Mouse (Mus musculus) midbrain, embryonic 12.5 days (tissue): Measurements from ENCODE around the gene Smim6. TPM values are rescaled to one million over a fixed set of nuclear protein-coding genes. Genes with fewer than 3 reads are reported as not detected.

Experiments used
- ATAC-seq: fragments of 200-750 bp; cut with Nextera tagmentation; 2 replicates; pipeline ENCODE4 v1.8.0; 2017; ENCODE audit warnings: low read depth, moderate TSS enrichment, moderate library complexity; ENCODE audit not compliant: low FRiP score
- H3K27ac ChIP-seq: fragments of 300-500 bp; sonication (generic); replicated peaks from 2 replicates; pipeline ENCODE4 v1.5.1; 2016; ENCODE audit warnings: mild to moderate bottlenecking
- H3K27me3 ChIP-seq: fragments of 300-500 bp; sonication (generic); 2 replicates; pipeline ENCODE4 v1.6.1; 2016; ENCODE audit warnings: mild to moderate bottlenecking
- H3K36me3 ChIP-seq: fragments of 300-500 bp; sonication (generic); 2 replicates; pipeline ENCODE4 v1.6.1; 2016
- H3K4me1 ChIP-seq: fragments of 300-500 bp; sonication (generic); 2 replicates; pipeline ENCODE4 v1.6.1; 2016
- H3K4me2 ChIP-seq: fragments of 300-500 bp; sonication (generic); replicated peaks from 2 replicates; pipeline ENCODE4 v1.6.1; 2016; ENCODE audit warnings: mild to moderate bottlenecking, moderate library complexity
- H3K4me3 ChIP-seq: fragments of 300-500 bp; sonication (generic); 2 replicates; pipeline ENCODE4 v1.5.1; 2016; ENCODE audit warnings: mild to moderate bottlenecking
- H3K9ac ChIP-seq: fragments of 300-500 bp; sonication (generic); replicated peaks from 2 replicates; pipeline ENCODE4 v1.6.1; 2016; ENCODE audit warnings: mild to moderate bottlenecking, moderate library complexity
- H3K9me3 ChIP-seq: fragments of 300-500 bp; sonication (generic); 2 replicates; pipeline ENCODE4 v1.6.1; 2016; ENCODE audit warnings: mild to moderate bottlenecking
- WGBS: fragments of 180-500 bp; shearing (Covaris S2); methylation state at CpG from one replicate; pipeline ENCODE4 v1.1.7; 2016; 5-methylcytosine and 5-hydroxymethylcytosine counted together
- polyA plus RNA-seq: library from polyadenylated mRNA; unstranded; fragments of >200 nt; fragmentation: Nextera tagmentation; extraction: Ambion mirVana; gene quantifications from 2 replicates; pipeline ENCODE4 v1.2.1, GENCODE M21; 2016

Smim6 gene
- polyA plus RNA-seq, 1 experiment from 2014 or later: 0.98 TPM

- Histone ChIP-seq H3K9me3 (no peaks in the 10 kb centered on the region), H3K4me3 (no peak overlapping the region), H3K9ac (no peak overlapping the region), H3K36me3 (peaks cover 83% of the 10 kb centered on the region), H3K4me1 (peaks cover 18% of the 10 kb centered on the region), H3K4me2 (no peak overlapping the region), H3K27me3 (0 out of 2 replicates have a peak, but pooled peaks cover 13% of the 10 kb centered on the region), H3K27ac (no peak overlapping the region)
- WGBS: 92% methylated on average over 5 of the region's 5 CpGs
- ATAC-seq: no peak
Observed at GRCm38 (mm10) chr11:115954712-115955111, 42.9 kb downstream of the Smim6 start.

GRCm38 (mm10) chr11:115955195-115955858, 43.5 kb downstream of the Smim6 start:
- WGBS: 73% methylated on average over 10 of the region's 10 CpGs
- Histone ChIP-seq H3K27ac (no peak overlapping the region), H3K36me3 (peaks cover 84% of the 10 kb centered on the region), H3K27me3 (0 out of 2 replicates have a peak, but pooled peaks cover 13% of the 10 kb centered on the region), H3K4me3 (no peak overlapping the region), H3K4me2 (no peak overlapping the region), H3K4me1 (peaks cover 18% of the 10 kb centered on the region), H3K9ac (no peak overlapping the region), H3K9me3 (no peaks in the 10 kb centered on the region)
- no peak for ATAC-seq

GRCm38 (mm10) chr11:115956453-115956852, 44.6 kb downstream of the Smim6 start:
- H3K27me3 ChIP-seq: 0 out of 2 replicates have a peak, but pooled peaks cover 13% of the 10 kb centered on the region
- H3K4me3 ChIP-seq: no peak overlapping the region
- peaks cover 85% of the 10 kb centered on the region for H3K36me3 ChIP-seq
- H3K4me2 ChIP-seq: 0 out of 2 replicates have a peak overlapping the region, but pooled peaks have one; percentile 7
- H3K9ac ChIP-seq: no peak overlapping the region
- no peaks in the 10 kb centered on the region for H3K9me3 ChIP-seq
- WGBS: 13% methylated on average over 4 of the region's 4 CpGs
- ATAC-seq: no peak
- peak overlapping the region; percentile 42; the same call in 1 of the 2 replicates for H3K27ac ChIP-seq
- H3K4me1 ChIP-seq: peaks cover 18% of the 10 kb centered on the region

GRCm38 (mm10) chr11:115957971-115958370, 46.2 kb downstream of the Smim6 start:
- H3K36me3 ChIP-seq: peaks cover 85% of the 10 kb centered on the region
- WGBS: 76% methylated on average over 7 of the region's 7 CpGs

GRCm38 (mm10) chr11:115959018-115959417, 47.2 kb downstream of the Smim6 start:
- H3K4me2 ChIP-seq: no peak overlapping the region
- no peak overlapping the region for H3K27ac ChIP-seq
- peaks cover 85% of the 10 kb centered on the region for H3K36me3 ChIP-seq
- 97% methylated on average over 9 of the region's 9 CpGs for WGBS
- no peak overlapping the region for H3K4me3 ChIP-seq
- no peak overlapping the region for H3K9ac ChIP-seq
- peaks cover 18% of the 10 kb centered on the region for H3K4me1 ChIP-seq
- no peaks in the 10 kb centered on the region for H3K9me3 ChIP-seq
- H3K27me3 ChIP-seq: 0 out of 2 replicates have a peak, but pooled peaks cover 13% of the 10 kb centered on the region
- no peak for ATAC-seq

More at GRCm38 (mm10) chr11:115957971-115958370, 46.2 kb downstream of the Smim6 start:
- ATAC-seq: no peak
- Histone ChIP-seq H3K9ac (no peak overlapping the region), H3K4me3 (no peak overlapping the region), H3K4me1 (peaks cover 18% of the 10 kb centered on the region), H3K27me3 (0 out of 2 replicates have a peak, but pooled peaks cover 13% of the 10 kb centered on the region), H3K9me3 (no peaks in the 10 kb centered on the region), H3K27ac (no peak overlapping the region), H3K4me2 (no peak overlapping the region)

GRCm38 (mm10) chr11:115962651-115963412, 51.0 kb downstream of the Smim6 start:
- Histone ChIP-seq H3K27ac (no peak overlapping the region), H3K36me3 (peaks cover 92% of the 10 kb centered on the region), H3K27me3 (0 out of 2 replicates have a peak, but pooled peaks cover under 1% of the 10 kb centered on the region), H3K4me1 (no peaks in the 10 kb centered on the region), H3K9ac (no peak overlapping the region), H3K4me3 (no peak overlapping the region), H3K9me3 (no peaks in the 10 kb centered on the region), H3K4me2 (no peak overlapping the region)
- no peak for ATAC-seq
- WGBS: 89% methylated on average over 9 of the region's 9 CpGs

Other genes with a start within 250 kb of the Smim6 start
- gene Grb2, start 203.4 kb upstream of the Smim6 start, polyA plus RNA-seq: 137 and 149 TPM in 2 replicates
- gene Tmem94, start 146.6 kb upstream of the Smim6 start, polyA plus RNA-seq: 42.4 and 47.0 TPM in 2 replicates
- gene Caskin2, start 98.4 kb upstream of the Smim6 start, polyA plus RNA-seq: 15.5 and 17.0 TPM in 2 replicates
- 27.9 and 30.9 TPM in 2 replicates for gene Tsen54, start 97.3 kb upstream of the Smim6 start, polyA plus RNA-seq
- 3.7 and 4.4 TPM in 2 replicates for gene Llgl2, start 88.0 kb upstream of the Smim6 start, polyA plus RNA-seq
- gene Myo15b, start 53.6 kb upstream of the Smim6 start, polyA plus RNA-seq: 0.13 and 0.37 TPM in 2 replicates
- gene Smim5, start 12.1 kb upstream of the Smim6 start, polyA plus RNA-seq: 0.88 and 0.98 TPM in 2 replicates
- 55.9 and 61.8 TPM in 2 replicates for gene Sap30bp, start 21.3 kb downstream of the Smim6 start, polyA plus RNA-seq
- gene Recql5, start 21.5 kb downstream of the Smim6 start, polyA plus RNA-seq: 29.9 and 30.1 TPM in 2 replicates
- 0.59 and 1.3 TPM in 2 replicates for gene Itgb4, start 62.7 kb downstream of the Smim6 start, polyA plus RNA-seq
- 75.3 and 92.6 TPM in 2 replicates for gene Galk1, start 100.7 kb downstream of the Smim6 start, polyA plus RNA-seq
- 2,249 and 2,254 TPM in 2 replicates for gene H3f3b, start 115.9 kb downstream of the Smim6 start, polyA plus RNA-seq
- 50.3 and 51.5 TPM in 2 replicates for gene Unk, start 118.3 kb downstream of the Smim6 start, polyA plus RNA-seq
- 0.92 and 1.3 TPM in 2 replicates for gene Unc13d, start 165.9 kb downstream of the Smim6 start, polyA plus RNA-seq
- 92.4 and 102 TPM in 2 replicates for gene Wbp2, start 175.0 kb downstream of the Smim6 start, polyA plus RNA-seq
- gene Trim47, start 215.2 kb downstream of the Smim6 start, polyA plus RNA-seq: 4.0 and 4.7 TPM in 2 replicates
- gene Trim65, start 219.1 kb downstream of the Smim6 start, polyA plus RNA-seq: 1.3 and 1.7 TPM in 2 replicates
- gene Mrpl38, start 226.9 kb downstream of the Smim6 start, polyA plus RNA-seq: 82.3 and 84.4 TPM in 2 replicates